Mouse (Mus musculus) CH12.LX (cell line): ENCODE measurements around the gene Alyref2. TPM values are rescaled to one million over a fixed set of nuclear protein-coding genes. Genes with fewer than 3 reads are reported as not detected.

ENCODE experiments used
- DNase-seq: peaks from one replicate; pipeline ENCODE4 v3.0.0-alpha.2; 2013; ENCODE audit errors: extremely low read depth
- H3K27ac ChIP-seq: 2 replicates; pipeline ENCODE4 v1.5.1; 2012; ENCODE audit warnings: low read depth, mild to moderate bottlenecking, control low read depth, moderate library complexity; ENCODE audit not compliant: insufficient read depth
- H3K27me3 ChIP-seq: replicated peaks from 2 replicates; pipeline ENCODE3; 2012; ENCODE audit warnings: inconsistent platforms
- H3K36me3 ChIP-seq, 2 experiments: replicated peaks in 1 of 2; 2 replicates each; pipeline versions ENCODE3 to v1.6.1; 2012; ENCODE audit warnings: inconsistent platforms in 1 of 2, low read length in 1 of 2, mild to moderate bottlenecking in 1 of 2, mixed read lengths in 1 of 2, moderate library complexity in 1 of 2; ENCODE audit not compliant: control insufficient read depth in 1 of 2, insufficient read depth in 1 of 2
- H3K4me1 ChIP-seq, 2 experiments: 2 replicates each; pipeline ENCODE4 v1.6.1; 2012; ENCODE audit warnings: inconsistent platforms in 1 of 2, moderate library complexity in 1 of 2; ENCODE audit not compliant: insufficient read depth in 2 of 2, control insufficient read depth in 1 of 2
- H3K4me2 ChIP-seq: 2 replicates; pipeline ENCODE4 v1.6.1; 2012; ENCODE audit warnings: low read depth, mild to moderate bottlenecking, control low read depth; ENCODE audit not compliant: poor library complexity, insufficient read depth, severe bottlenecking
- H3K4me3 ChIP-seq, 3 experiments: fragments of 150-350 bp in 1 of 3; sonication (generic) in 1 of 3; replicated peaks in 1 of 3; 2 replicates each; pipeline versions ENCODE3 to v1.5.1; 2011 to 2012; ENCODE audit warnings: low read depth in 2 of 3, low read length in 2 of 3, mild to moderate bottlenecking in 2 of 3, moderate library complexity in 2 of 3, control low read depth in 1 of 3, improper control_type of control experiment in 1 of 3, inconsistent platforms in 1 of 3, mixed read lengths in 1 of 3; ENCODE audit not compliant: poor library complexity in 1 of 3
- H3K79me2 ChIP-seq: replicated peaks from 2 replicates; pipeline ENCODE4 v1.6.1; 2012; ENCODE audit warnings: mild to moderate bottlenecking, moderate library complexity; ENCODE audit not compliant: control insufficient read depth, poor library complexity, insufficient read depth, severe bottlenecking; ENCODE audit errors: extremely low read depth
- H3K9ac ChIP-seq: 2 replicates; pipeline ENCODE4 v1.6.1; 2012; ENCODE audit warnings: low read depth, mild to moderate bottlenecking, control low read depth, moderate library complexity; ENCODE audit not compliant: insufficient read depth
- H3K9me3 ChIP-seq: replicated peaks from 2 replicates; pipeline ENCODE3; 2012; ENCODE audit warnings: low read length, inconsistent platforms, mixed read lengths
- BHLHE40 ChIP-seq: IDR thresholded peaks from 2 replicates; pipeline ENCODE4 v1.6.1; 2011; ENCODE audit warnings: mild to moderate bottlenecking, low read depth, low read length, improper control_type of control experiment
- CHD1 ChIP-seq: IDR thresholded peaks from 2 replicates; pipeline ENCODE4 v1.6.1; 2012; ENCODE audit warnings: low read depth, low read length, improper control_type of control experiment, inconsistent platforms
- CHD2 ChIP-seq: IDR thresholded peaks from 2 replicates; pipeline ENCODE4 v1.6.1; 2011; ENCODE audit warnings: low read length, improper control_type of control experiment
- CTCF ChIP-seq, 2 experiments: IDR thresholded peaks in 1 of 2; conservative IDR thresholded peaks in 1 of 2; 2 replicates each; pipeline ENCODE4 v1.5.1; 2011 to 2012; ENCODE audit warnings: low read depth in 2 of 2, low read length in 2 of 2, improper control_type of control experiment in 1 of 2, inconsistent platforms in 1 of 2, mild to moderate bottlenecking in 1 of 2, moderate library complexity in 1 of 2
- E2F4 ChIP-seq: IDR thresholded peaks from 2 replicates; pipeline ENCODE4 v1.6.1; 2011; ENCODE audit warnings: low read depth, low read length, improper control_type of control experiment; ENCODE audit not compliant: insufficient replicate concordance
- EP300 ChIP-seq: IDR thresholded peaks from 2 replicates; pipeline ENCODE4 v1.6.1; 2011; ENCODE audit warnings: low read length, improper control_type of control experiment
- ETS1 ChIP-seq: conservative IDR thresholded peaks from 2 replicates; pipeline ENCODE4 v1.6.1; 2012; ENCODE audit warnings: low read depth, mild to moderate bottlenecking, inconsistent platforms, low read length, improper control_type of control experiment, moderate library complexity
- GABPA ChIP-seq: IDR thresholded peaks from 2 replicates; pipeline ENCODE4 v1.6.1; 2012; ENCODE audit warnings: low read depth, low read length, improper control_type of control experiment, inconsistent platforms; ENCODE audit not compliant: insufficient replicate concordance
- HCFC1 ChIP-seq: IDR thresholded peaks from 2 replicates; pipeline ENCODE4 v1.6.1; 2012; ENCODE audit warnings: low read depth, mild to moderate bottlenecking, inconsistent platforms, low read length, improper control_type of control experiment
- IRF4 ChIP-seq: IDR thresholded peaks from 2 replicates; pipeline ENCODE4 v1.6.1; 2014; ENCODE audit warnings: low read depth, mild to moderate bottlenecking, inconsistent platforms, low read length, improper control_type of control experiment
- JUN ChIP-seq: IDR thresholded peaks from 2 replicates; pipeline ENCODE4 v1.6.1; 2011; ENCODE audit warnings: low read depth, mild to moderate bottlenecking, low read length, improper control_type of control experiment, moderate library complexity; ENCODE audit not compliant: insufficient read depth
- JUND ChIP-seq: conservative IDR thresholded peaks from 2 replicates; pipeline ENCODE4 v1.6.1; 2011; ENCODE audit warnings: low read depth, low read length, improper control_type of control experiment
- KAT2A ChIP-seq: IDR thresholded peaks from 2 replicates; pipeline ENCODE4 v1.6.1; 2012; ENCODE audit warnings: low read length, improper control_type of control experiment, inconsistent platforms; ENCODE audit not compliant: insufficient replicate concordance
- MAFK ChIP-seq: IDR thresholded peaks from 2 replicates; pipeline ENCODE4 v1.6.1; 2011; ENCODE audit warnings: low read length, improper control_type of control experiment; ENCODE audit not compliant: insufficient replicate concordance
- MAX ChIP-seq: IDR thresholded peaks from 2 replicates; pipeline ENCODE4 v1.6.1; 2011; ENCODE audit warnings: low read length, improper control_type of control experiment
- MAZ ChIP-seq: IDR thresholded peaks from 2 replicates; pipeline ENCODE4 v1.6.1; 2012; ENCODE audit warnings: low read depth, mild to moderate bottlenecking, inconsistent platforms, low read length, improper control_type of control experiment, moderate library complexity
- MEF2A ChIP-seq: IDR thresholded peaks from 2 replicates; pipeline ENCODE4 v1.6.1; 2014; ENCODE audit warnings: low read depth, mild to moderate bottlenecking, inconsistent platforms, low read length, improper control_type of control experiment, borderline replicate concordance
- MXI1 ChIP-seq: IDR thresholded peaks from 2 replicates; pipeline ENCODE4 v1.6.1; 2011; ENCODE audit warnings: mild to moderate bottlenecking, low read depth, low read length, improper control_type of control experiment
- NELFE ChIP-seq: IDR thresholded peaks from 2 replicates; pipeline ENCODE4 v1.6.1; 2011; ENCODE audit warnings: low read depth, low read length, improper control_type of control experiment
- NRF1 ChIP-seq: IDR thresholded peaks from 2 replicates; pipeline ENCODE4 v1.6.1; 2014; ENCODE audit warnings: low read depth, mild to moderate bottlenecking, inconsistent platforms, low read length, improper control_type of control experiment, moderate library complexity
- PAX5 ChIP-seq: IDR thresholded peaks from 2 replicates; pipeline ENCODE4 v1.6.1; 2012; ENCODE audit warnings: low read length, inconsistent platforms, mixed read lengths
- POLR2A ChIP-seq: IDR thresholded peaks from 2 replicates; pipeline ENCODE4 v1.6.1; 2011; ENCODE audit warnings: low read depth, mild to moderate bottlenecking, improper control_type of control experiment, low read length
- POLR2AphosphoS2 ChIP-seq: IDR thresholded peaks from 2 replicates; pipeline ENCODE4 v1.6.1; 2011; ENCODE audit warnings: low read depth, low read length, improper control_type of control experiment
- RAD21 ChIP-seq: IDR thresholded peaks from 2 replicates; pipeline ENCODE4 v1.6.1; 2011; ENCODE audit warnings: low read depth, mild to moderate bottlenecking, low read length, improper control_type of control experiment, moderate library complexity
- RCOR1 ChIP-seq: conservative IDR thresholded peaks from 2 replicates; pipeline ENCODE4 v1.6.1; 2012; ENCODE audit warnings: low read depth, mild to moderate bottlenecking, inconsistent platforms, low read length, improper control_type of control experiment
- SIN3A ChIP-seq: IDR thresholded peaks from 2 replicates; pipeline ENCODE4 v1.6.1; 2012; ENCODE audit warnings: low read length, improper control_type of control experiment, inconsistent platforms
- SMC3 ChIP-seq: IDR thresholded peaks from 2 replicates; pipeline ENCODE4 v1.6.1; 2011; ENCODE audit warnings: low read depth, low read length, improper control_type of control experiment
- TBP ChIP-seq: conservative IDR thresholded peaks from 2 replicates; pipeline ENCODE4 v1.6.1; 2011; ENCODE audit warnings: low read depth, low read length, improper control_type of control experiment
- TCF12 ChIP-seq: IDR thresholded peaks from 2 replicates; pipeline ENCODE4 v1.6.1; 2014; ENCODE audit warnings: low read depth, mild to moderate bottlenecking, inconsistent platforms, low read length, improper control_type of control experiment
- UBTF ChIP-seq: IDR thresholded peaks from 2 replicates; pipeline ENCODE4 v1.6.1; 2012; ENCODE audit warnings: low read depth, mild to moderate bottlenecking, inconsistent platforms, low read length, improper control_type of control experiment, moderate library complexity
- USF1 ChIP-seq: IDR thresholded peaks from 2 replicates; pipeline ENCODE4 v1.6.1; 2014; ENCODE audit warnings: low read depth, mild to moderate bottlenecking, inconsistent platforms, low read length, improper control_type of control experiment
- USF2 ChIP-seq: conservative IDR thresholded peaks from 2 replicates; pipeline ENCODE4 v1.6.1; 2011; ENCODE audit warnings: low read depth, low read length, improper control_type of control experiment
- ZC3H11A ChIP-seq: IDR thresholded peaks from 2 replicates; pipeline ENCODE4 v1.6.1; 2012; ENCODE audit warnings: low read depth, mild to moderate bottlenecking, inconsistent platforms, low read length, improper control_type of control experiment
- ZKSCAN1 ChIP-seq: IDR thresholded peaks from 2 replicates; pipeline ENCODE4 v1.6.1; 2012; ENCODE audit warnings: low read depth, inconsistent platforms, low read length, improper control_type of control experiment, borderline replicate concordance
- ZMIZ1 ChIP-seq: IDR thresholded peaks from 2 replicates; pipeline ENCODE4 v1.6.1; 2012; ENCODE audit warnings: low read depth, mild to moderate bottlenecking, inconsistent platforms, low read length, improper control_type of control experiment
- ZNF384 ChIP-seq: IDR thresholded peaks from 2 replicates; pipeline ENCODE4 v1.6.1; 2012; ENCODE audit warnings: low read depth, low read length, improper control_type of control experiment, inconsistent platforms
- dilution Hi-C: fragments of 300-500 bp; cut with MboI; formaldehyde crosslinking; loops from 2 replicates; pipeline ENCODE4 v1.14.3; 2020; ENCODE audit warnings: low sequenced_read_pairs; ENCODE audit not compliant: extremely low pct_unique_long_range_greater_than_20kb, extremely low pct_ligation_motif_present
- in situ Hi-C: fragments of 300-500 bp; cut with MboI; formaldehyde crosslinking; loops from 3 replicates; pipeline ENCODE4 v1.14.3; 2019; ENCODE audit warnings: low sequenced_read_pairs, low pct_ligation_motif_present, low pct_unique_long_range_greater_than_20kb, mixed read lengths
- polyA plus RNA-seq: library from polyadenylated mRNA; unstranded; fragments of >175 nt; gene quantifications from 2 replicates; pipeline ENCODE4 v1.2.1, GENCODE M21; 2012; ENCODE audit warnings: low read depth; ENCODE audit not compliant: insufficient read length
- total RNA-seq, 2 experiments: library from RNA; depleted of rRNA; stranded (reverse); fragments of 300-350 nt in 1 of 2; fragments of >200 nt in 1 of 2; gene quantifications; 2 replicates each; pipeline ENCODE4 v1.2.3; 2012 to 2014

The Alyref2 gene
- total and polyA plus RNA-seq, 3 experiments: 4.2 to 5.9 (median 4.9) TPM

DNA sequence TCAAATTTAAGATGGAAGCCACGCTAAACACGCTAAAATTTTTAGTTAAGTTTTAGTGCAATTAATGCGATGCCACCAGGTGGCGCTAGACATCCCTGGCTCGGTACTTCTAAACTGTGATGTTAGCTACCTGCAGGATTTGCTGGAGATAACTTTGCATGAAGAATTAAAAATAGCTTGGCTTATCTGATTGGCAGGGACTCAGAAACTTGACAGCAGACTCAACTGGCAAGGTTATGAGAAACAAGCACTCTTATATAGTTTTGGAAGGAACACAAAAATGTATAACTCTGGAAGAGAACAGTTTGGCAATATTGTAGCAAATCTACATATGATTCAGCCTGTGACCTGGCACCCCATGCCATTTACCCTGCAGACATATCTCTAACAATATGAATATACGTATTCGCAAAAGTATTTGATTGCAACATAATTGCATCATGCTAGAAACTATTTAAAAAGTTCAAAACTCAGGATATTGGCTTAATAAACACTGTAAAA is 32.9 kb upstream of the Alyref2 start (continued):
- TF ChIP-seq TBP (no peak), E2F4 (no peak), MAZ (no peak), SIN3A (no peak), MXI1 (no peak), KAT2A (no peak)
- TF ChIP-seq, all 38 proteins: peak for 7

- TF ChIP-seq PAX5 (no peak), NELFE (no peak), MAFK (no peak), CHD2 (no peak), RCOR1 (no peak), JUND (peak; percentile 32; the same call in 1 of the 2 replicates), GABPA (no peak), ZMIZ1 (no peak), ZKSCAN1 (no peak), ZC3H11A (no peak), MAX (no peak; the same call in 1 of the 2 replicates), MEF2A (no peak), UBTF (no peak), ETS1 (peak; percentile 49), TBP (no peak), SIN3A (no peak), SMC3 (no peak), EP300 (peak; percentile 30; the same call in 1 of the 2 replicates), KAT2A (no peak), USF1 (no peak), JUN (peak; percentile 56), MXI1 (no peak; the same call in 1 of the 2 replicates), ZNF384 (no peak), RAD21 (no peak), POLR2AphosphoS2 (no peak), CHD1 (no peak), NRF1 (no peak), POLR2A (no peak), MAZ (no peak), BHLHE40 (0 out of 2 replicates have a peak, but pooled peaks have one; percentile 14), E2F4 (no peak), CTCF (conservative IDR thresholded peaks at IDR 0.05 in 1 of 2, IDR thresholded peaks at IDR 0.05 in 1 of 2; ENCODE audit: low read depth in 2 of 2, low read length in 2 of 2) (no peak), HCFC1 (no peak), IRF4 (peak; percentile 66; the same call in 1 of the 2 replicates), TCF12 (no peak), USF2 (no peak)
- H3K27ac ChIP-seq: peak overlapping the region; percentile 31
- no peaks in the 10 kb centered on the region for H3K27me3 ChIP-seq
- DNase-seq: peak; percentile 82
- in situ Hi-C loops (loop anchor here (10.0 kb wide), 1 partner anchor 366 kb away; no protein-coding TSS in a partner anchor), dilution Hi-C loops (no loop called here)
- peaks cover 15 to 43% of the 10 kb centered on the region in 2 experiments for H3K4me1 ChIP-seq
- peak overlapping the region; percentile 30 for H3K4me2 ChIP-seq
- peak overlapping the region; percentile 38 for H3K9ac ChIP-seq
- no peaks in the 10 kb centered on the region for H3K9me3 ChIP-seq
- H3K4me3 ChIP-seq: no peak overlapping the region
- no peaks in the 10 kb centered on the region for H3K36me3 ChIP-seq
- no peaks in the 10 kb centered on the region for H3K79me2 ChIP-seq
Observed at GRCm38 (mm10) chr1:171470896-171471295, 32.4 kb upstream of the Alyref2 start.
